Comparison of ENCODE assay signal across 11 mouse cellular contexts in the genomic region with DNA sequence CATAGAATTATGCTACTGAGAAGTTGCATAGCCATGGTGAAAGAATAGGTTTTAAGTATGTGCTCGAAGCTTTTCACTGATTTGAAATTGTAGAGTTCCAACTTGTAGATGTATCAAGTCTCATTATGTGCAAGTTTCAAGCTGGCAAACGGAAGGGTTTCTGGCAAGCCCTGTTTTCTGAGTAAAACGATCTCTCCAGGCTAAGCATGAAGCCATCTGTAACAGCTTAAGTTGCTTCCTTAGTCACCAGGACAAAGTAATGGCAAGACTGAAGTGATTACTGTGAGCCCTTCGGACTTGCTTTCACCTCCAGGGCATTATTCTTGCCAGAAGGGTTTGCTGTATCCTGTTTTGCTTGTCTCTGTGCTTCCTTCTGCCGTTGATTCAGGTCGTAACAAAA.
A peak's percentile ranks its signal among the peaks of the same experiment; 100 is the strongest.
DNase-seq lines count a peak whose midpoint lies in the region; ATAC-seq lines count a peak whose summit lies in the region.
"Had no signal": no experiment of that assay in that cellular context is flagged by ENCODE, and none has a peak within 500 bp of the region (broad histone marks: within the 10 kb centered on the region; RNA-seq: fewer than 3 reads in every experiment).

No protein-coding gene starts in this region.

- no peak overlapping the region for H3K4me2 ChIP-seq in embryonic facial prominence, embryonic 12.5 days (replicated peaks)
- H3K4me2 ChIP-seq in heart, embryonic 11.5 days = no peak overlapping the region

- no peaks in the 10 kb centered on the region for H3K36me3 ChIP-seq in embryonic facial prominence, embryonic 12.5 days
- no peaks in the 10 kb centered on the region for H3K36me3 ChIP-seq in heart, embryonic 11.5 days (ENCODE audit: control insufficient read depth, insufficient read depth, low read length)

- peaks cover 16% of the 10 kb centered on the region for H3K4me1 ChIP-seq in embryonic facial prominence, embryonic 12.5 days
- no peaks in the 10 kb centered on the region for H3K4me1 ChIP-seq in heart, embryonic 11.5 days (ENCODE audit: control insufficient read depth, insufficient read depth, low read length)

- DNase-seq in heart, adult 18-20 months = peak; percentile 4 to 8
- DNase-seq in heart, postnatal 36 days = no peak
- peak; percentile 39 for DNase-seq in adipocyte (ENCODE audit: low spot score)
- peak; percentile 59 for DNase-seq in gastrocnemius, postnatal 25 days
- no peak for DNase-seq in adrenal gland, adult 2 months
- no peak for DNase-seq in lung, postnatal 10 days
- DNase-seq: heart, postnatal 14 days; kidney, adult 9 months; thymus, postnatal 14 days had no signal

- H3K4me3 ChIP-seq in embryonic facial prominence, embryonic 12.5 days = no peak overlapping the region
- H3K4me3 ChIP-seq in heart, embryonic 11.5 days (ENCODE audit: low read depth, low read length) = no peak overlapping the region

- no peaks in the 10 kb centered on the region for H3K9me3 ChIP-seq in embryonic facial prominence, embryonic 12.5 days
- H3K9me3 ChIP-seq in heart, embryonic 11.5 days (replicated peaks; ENCODE audit: control insufficient read depth, low read length) = no peaks in the 10 kb centered on the region

- no peak overlapping the region for H3K9ac ChIP-seq in embryonic facial prominence, embryonic 12.5 days
- no peak overlapping the region for H3K9ac ChIP-seq in heart, embryonic 11.5 days (ENCODE audit: low read depth, low read length)

- intact Hi-C loops in heart, postnatal 36 days (cut with DNase I) = no loop called here

- H3K27ac ChIP-seq in embryonic facial prominence, embryonic 12.5 days = peak overlapping the region; percentile 58
- no peak overlapping the region for H3K27ac ChIP-seq in heart, embryonic 11.5 days (ENCODE audit: low read depth, low read length)

- WGBS in embryonic facial prominence, embryonic 12.5 days = 11% methylated on average over 6 of the region's 6 CpGs
- 60% methylated on average over 6 of the region's 6 CpGs for WGBS in heart, embryonic 11.5 days (ENCODE audit: insufficient replicate concordance)

- 0 out of 2 replicates have a peak, but pooled peaks have one; percentile 28 for ATAC-seq in embryonic facial prominence, embryonic 12.5 days (ENCODE audit: insufficient number of reproducible peaks, insufficient read depth, low FRiP score, low TSS enrichment)
- no peak for ATAC-seq in heart, embryonic 11.5 days (replicated peaks; ENCODE audit: insufficient number of reproducible peaks, low FRiP score, low TSS enrichment)

- no peaks in the 10 kb centered on the region for H3K27me3 ChIP-seq in embryonic facial prominence, embryonic 12.5 days
- H3K27me3 ChIP-seq in heart, embryonic 11.5 days (ENCODE audit: control insufficient read depth, insufficient read depth, low read length) = no peaks in the 10 kb centered on the region

Comparison
In these comparisons a context has a peak if more than half of its experiments do, and no peak if none do; other contexts are left out.
1. DNase-seq: peak in heart, adult 18-20 months (2 of 2), adipocyte (single experiment) and gastrocnemius, postnatal 25 days (single experiment); none in heart, postnatal 36 days (0 of 2), adrenal gland, adult 2 months (single experiment) and lung, postnatal 10 days (single experiment).